Mouse (Mus musculus): ENCODE results near the gene Olfr543. TPM values are rescaled to one million over a fixed set of nuclear protein-coding genes. Genes with fewer than 3 reads are reported as not detected.
A peak's percentile ranks its signal among the peaks of the same experiment; 100 is the strongest.
"Not testable (repeated sequence)": the region's sequence is repeated elsewhere in the genome, so short reads cannot be mapped to it uniquely, and the experiment has no call there.

Gene Olfr543
- polyA plus RNA-seq, 1 experiment = not detected

DNA sequence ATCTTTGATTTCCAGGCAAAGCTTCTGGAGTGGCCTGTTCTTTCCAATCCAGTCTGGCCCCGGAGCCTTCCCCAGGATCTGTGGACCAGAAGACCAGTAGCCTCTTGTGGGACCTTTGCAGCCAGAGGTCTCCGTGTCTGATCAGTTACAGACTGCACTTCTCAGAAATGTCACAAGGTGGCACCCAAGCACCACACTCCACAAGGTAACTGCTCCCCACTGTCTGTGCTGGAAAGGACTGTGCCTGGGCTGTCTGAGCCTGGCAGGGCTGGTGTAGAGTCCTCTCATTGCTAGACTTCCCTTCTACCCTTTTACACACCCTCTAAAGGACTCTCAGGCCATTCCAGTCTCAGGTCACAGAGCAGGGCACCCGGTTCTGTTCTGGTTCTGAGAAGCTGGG lies 25.4 kb upstream of the Olfr543 start:
- Histone ChIP-seq H3K4me3 (replicated peaks; ENCODE audit: extremely low read depth, low read depth, low read length) (no peak overlapping the region), H3K4me1 (ENCODE audit: control insufficient read depth, insufficient read depth, low read length) (no peaks in the 10 kb centered on the region)
- peak; percentile 68 for DNase-seq
- 38% methylated on average over 3 of the region's 3 CpGs for WGBS
- TF ChIP-seq CTCF (IDR thresholded peaks at IDR 0.05; ENCODE audit: insufficient read depth, low read length) = peak; percentile 95
- TF ChIP-seq POLR2A (IDR thresholded peaks at IDR 0.05; ENCODE audit: borderline replicate concordance, extremely low read depth, low read depth, low read length) = no peak

- TF ChIP-seq POLR2A (IDR thresholded peaks at IDR 0.05; ENCODE audit: borderline replicate concordance, extremely low read depth, low read depth, low read length) (no peak), CTCF (IDR thresholded peaks at IDR 0.05; ENCODE audit: insufficient read depth, low read length) (no peak)
- Histone ChIP-seq H3K4me3 (replicated peaks; ENCODE audit: extremely low read depth, low read depth, low read length) (no peak overlapping the region), H3K4me1 (ENCODE audit: control insufficient read depth, insufficient read depth, low read length) (no peaks in the 10 kb centered on the region)
- DNase-seq = no peak
- 59% methylated on average over 5 of the region's 5 CpGs for WGBS
Observed at GRCm38 (mm10) chr7:102501986-102502385, 20.5 kb upstream of the Olfr543 start.

GRCm38 (mm10) chr7:102499473-102499872 lies 18.0 kb upstream of the Olfr543 start, which contains the start of gene Olfr545:
TSS of gene Olfr545 (minus strand) at chr7:102499573.
- TF ChIP-seq CTCF (IDR thresholded peaks at IDR 0.05; ENCODE audit: insufficient read depth, low read length) (no peak), POLR2A (IDR thresholded peaks at IDR 0.05; ENCODE audit: borderline replicate concordance, extremely low read depth, low read depth, low read length) (no peak)
- WGBS = 52% methylated on average over 3 of the region's 3 CpGs
- DNase-seq = no peak
- Histone ChIP-seq H3K4me1 (ENCODE audit: control insufficient read depth, insufficient read depth, low read length) (no peaks in the 10 kb centered on the region), H3K4me3 (replicated peaks; ENCODE audit: extremely low read depth, low read depth, low read length) (no peak within 1 kb of the TSS)

GRCm38 (mm10) chr7:102494416-102494815 lies 12.9 kb upstream of the Olfr543 start:
- not testable (repeated sequence) for H3K4me3 ChIP-seq (replicated peaks; ENCODE audit: extremely low read depth, low read depth, low read length); DNase-seq; H3K4me1 ChIP-seq (ENCODE audit: control insufficient read depth, insufficient read depth, low read length)
- WGBS = 47% methylated on average over 7 of the region's 7 CpGs

- 39% methylated on average over 1 of the region's 1 CpGs for WGBS
- Histone ChIP-seq H3K4me3 (replicated peaks; ENCODE audit: extremely low read depth, low read depth, low read length) (no peak within 1 kb of the TSS), H3K4me1 (ENCODE audit: control insufficient read depth, insufficient read depth, low read length) (no peaks in the 10 kb centered on the region)
- DNase-seq = no peak
- no peak for TF ChIP-seq CTCF (IDR thresholded peaks at IDR 0.05; ENCODE audit: insufficient read depth, low read length)
- no peak for TF ChIP-seq POLR2A (IDR thresholded peaks at IDR 0.05; ENCODE audit: borderline replicate concordance, extremely low read depth, low read depth, low read length)
Observed at GRCm38 (mm10) chr7:102488161-102488560, 6.7 kb upstream of the Olfr543 start, which contains the start of gene Olfr544. TSS of gene Olfr544 (minus strand) at chr7:102488313.

- Histone ChIP-seq H3K4me3 (replicated peaks; ENCODE audit: extremely low read depth, low read depth, low read length) (no peak overlapping the region), H3K4me1 (ENCODE audit: control insufficient read depth, insufficient read depth, low read length) (no peaks in the 10 kb centered on the region)
- no peak for DNase-seq
- 53% methylated on average over 1 of the region's 1 CpGs for WGBS
- TF ChIP-seq CTCF (IDR thresholded peaks at IDR 0.05; ENCODE audit: insufficient read depth, low read length) = no peak
- no peak for TF ChIP-seq POLR2A (IDR thresholded peaks at IDR 0.05; ENCODE audit: borderline replicate concordance, extremely low read depth, low read depth, low read length)
Observed at GRCm38 (mm10) chr7:102486105-102486504, 4.6 kb upstream of the Olfr543 start.

GRCm38 (mm10) chr7:102484766-102485165 lies 3.3 kb upstream of the Olfr543 start:
- 66% methylated on average over 8 of the region's 8 CpGs for WGBS
- H3K4me1 ChIP-seq (ENCODE audit: control insufficient read depth, insufficient read depth, low read length); DNase-seq; H3K4me3 ChIP-seq (replicated peaks; ENCODE audit: extremely low read depth, low read depth, low read length): not testable (repeated sequence)

- 65% methylated on average over 2 of the region's 2 CpGs for WGBS
- TF ChIP-seq CTCF (IDR thresholded peaks at IDR 0.05; ENCODE audit: insufficient read depth, low read length) (no peak), POLR2A (IDR thresholded peaks at IDR 0.05; ENCODE audit: borderline replicate concordance, extremely low read depth, low read depth, low read length) (no peak)
- no peak overlapping the region for H3K4me3 ChIP-seq (replicated peaks; ENCODE audit: extremely low read depth, low read depth, low read length)
- DNase-seq = no peak
- H3K4me1 ChIP-seq (ENCODE audit: control insufficient read depth, insufficient read depth, low read length) = peaks cover 7% of the 10 kb centered on the region
Observed at GRCm38 (mm10) chr7:102483665-102484064, 2.2 kb upstream of the Olfr543 start.

- no peak for DNase-seq
- no peak for TF ChIP-seq CTCF (IDR thresholded peaks at IDR 0.05; ENCODE audit: insufficient read depth, low read length)
- TF ChIP-seq POLR2A (IDR thresholded peaks at IDR 0.05; ENCODE audit: borderline replicate concordance, extremely low read depth, low read depth, low read length) = no peak
- 24% methylated on average over 4 of the region's 4 CpGs for WGBS
Observed at GRCm38 (mm10) chr7:102480821-102481220, 658 bp downstream of the Olfr543 start.

GRCm38 (mm10) chr7:102479368-102480078 lies 2.0 kb downstream of the Olfr543 start:
- peak; percentile 19 for DNase-seq
- 26% methylated on average over 5 of the region's 5 CpGs for WGBS
- TF ChIP-seq POLR2A (IDR thresholded peaks at IDR 0.05; ENCODE audit: borderline replicate concordance, extremely low read depth, low read depth, low read length) = no peak
- no peak for TF ChIP-seq CTCF (IDR thresholded peaks at IDR 0.05; ENCODE audit: insufficient read depth, low read length)
- Histone ChIP-seq H3K4me3 (replicated peaks; ENCODE audit: extremely low read depth, low read depth, low read length) (no peak overlapping the region), H3K4me1 (ENCODE audit: control insufficient read depth, insufficient read depth, low read length) (peaks cover 7% of the 10 kb centered on the region)

More at GRCm38 (mm10) chr7:102480821-102481220, 658 bp downstream of the Olfr543 start:
- Histone ChIP-seq H3K4me1 (ENCODE audit: control insufficient read depth, insufficient read depth, low read length) (peaks cover 7% of the 10 kb centered on the region), H3K4me3 (replicated peaks; ENCODE audit: extremely low read depth, low read depth, low read length) (no peak overlapping the region)

Measured in lung, adult 2 months (tissue).